Mouse (Mus musculus): ENCODE measurements around the gene Efemp2. TPM values are rescaled to one million over a fixed set of nuclear protein-coding genes. Genes with fewer than 3 reads are reported as not detected.
A peak's percentile ranks its signal among the peaks of the same experiment; 100 is the strongest.

Gene Efemp2
- polyA plus RNA-seq, 1 experiment from 2014 or later = 179 TPM

GRCm38 (mm10) chr19:5456241-5456921 lies 17.4 kb upstream of the Efemp2 start:
- H3K27me3 ChIP-seq = 0 out of 2 replicates have a peak, but pooled peaks cover 2% of the 10 kb centered on the region
- 3% methylated on average over 24 of the region's 26 CpGs for WGBS
- peaks cover 13% of the 10 kb centered on the region for H3K36me3 ChIP-seq
- peak overlapping the region; percentile 82 for H3K9ac ChIP-seq
- peak overlapping the region; percentile 68 for H3K4me3 ChIP-seq (replicated peaks)
- no peaks in the 10 kb centered on the region for H3K9me3 ChIP-seq (replicated peaks)
- H3K4me2 ChIP-seq = peak overlapping the region; percentile 95
- H3K4me1 ChIP-seq = peaks cover 53% of the 10 kb centered on the region
- no peak; the same call in 1 of the 2 replicates for ATAC-seq (replicated peaks; ENCODE audit: low FRiP score)
- peak overlapping the region; percentile 92 for H3K27ac ChIP-seq

- under 1% methylated on average over 67 of the region's 70 CpGs for WGBS
These were observed 16.6 kb upstream of the Efemp2 start for GRCm38 (mm10) chr19:5456922-5457745.

DNA sequence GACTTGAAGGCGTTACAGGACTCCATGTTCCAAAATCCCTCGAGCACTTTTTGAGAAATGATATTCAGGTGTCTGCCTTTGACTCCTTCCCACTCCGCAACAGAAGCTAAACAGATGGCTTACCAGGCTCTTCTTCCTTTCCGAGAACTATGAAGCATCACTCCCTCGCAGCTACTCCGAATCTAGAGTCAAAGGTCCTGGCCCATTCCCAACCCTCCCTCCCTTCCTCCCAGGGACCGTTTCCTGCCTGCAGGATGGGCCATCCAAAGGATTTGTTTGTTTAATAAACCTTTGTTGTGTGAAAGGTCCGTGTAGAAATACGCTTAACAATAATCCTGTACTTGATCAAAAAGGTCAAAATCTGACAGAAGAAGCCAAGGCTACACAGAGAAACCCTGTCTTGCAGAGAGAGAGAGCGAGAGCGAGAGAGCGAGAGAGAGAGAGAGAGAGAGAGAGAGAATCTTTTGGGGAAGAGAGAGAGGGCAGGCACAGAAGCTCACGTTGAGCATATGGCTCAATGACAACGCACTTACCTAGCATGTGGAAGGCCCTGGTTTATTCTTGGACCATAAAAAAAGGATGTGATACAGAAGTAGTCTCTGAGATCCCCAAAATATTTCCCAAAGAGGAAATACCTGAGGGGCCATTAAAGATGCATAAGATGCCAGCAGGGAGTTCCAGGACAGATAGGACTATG lies 15.9 kb upstream of the Efemp2 start, which contains the start of gene Ccdc85b:
Gene Ccdc85b (minus strand): TSS at position 149 of the 697 bp plus-strand sequence.
- Histone ChIP-seq H3K4me2 (peak within 1 kb of the TSS; percentile 95), H3K27me3 (0 out of 2 replicates have a peak, but pooled peaks cover 2% of the 10 kb centered on the region), H3K9ac (peak within 1 kb of the TSS; percentile 82), H3K4me3 (replicated peaks) (peak within 1 kb of the TSS; percentile 68), H3K9me3 (replicated peaks) (no peaks in the 10 kb centered on the region), H3K36me3 (peaks cover 25% of the 10 kb centered on the region), H3K4me1 (peaks cover 59% of the 10 kb centered on the region), H3K27ac (peak within 1 kb of the TSS; percentile 92)
- WGBS = 15% methylated on average over 14 of the region's 14 CpGs
- ATAC-seq (replicated peaks; ENCODE audit: low FRiP score) = peak; percentile 11; the same call in 1 of the 2 replicates

More at GRCm38 (mm10) chr19:5456922-5457745, 16.6 kb upstream of the Efemp2 start:
- peak overlapping the region; percentile 82 for H3K9ac ChIP-seq
- H3K9me3 ChIP-seq (replicated peaks) = no peaks in the 10 kb centered on the region
- peak overlapping the region; percentile 95 for H3K4me2 ChIP-seq
- peak overlapping the region; percentile 68 for H3K4me3 ChIP-seq (replicated peaks)
- peak; percentile 90 for ATAC-seq (replicated peaks; ENCODE audit: low FRiP score)
- peaks cover 18% of the 10 kb centered on the region for H3K36me3 ChIP-seq
- H3K4me1 ChIP-seq = peaks cover 59% of the 10 kb centered on the region
- H3K27ac ChIP-seq = peak overlapping the region; percentile 92
- 0 out of 2 replicates have a peak, but pooled peaks cover 2% of the 10 kb centered on the region for H3K27me3 ChIP-seq

DNA sequence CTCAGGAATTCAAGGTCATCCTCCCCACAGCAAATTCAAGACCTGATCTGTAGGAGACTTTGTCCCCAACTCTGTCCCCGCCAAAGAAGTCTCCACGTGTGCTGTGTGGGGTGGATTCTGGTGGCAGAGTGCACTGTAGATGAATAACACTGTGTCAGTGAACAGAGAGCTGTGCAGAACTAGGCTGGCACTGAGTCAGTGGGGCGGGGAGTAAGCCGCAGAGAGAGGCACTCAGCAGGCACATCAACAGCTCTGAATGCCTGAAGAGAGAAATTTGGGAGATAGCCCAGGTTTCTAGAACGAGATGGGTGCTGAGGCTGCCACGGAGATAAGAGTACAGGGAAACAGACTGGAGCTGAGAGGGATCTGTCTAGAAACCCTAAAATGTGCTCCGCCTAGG lies 14.7 kb upstream of the Efemp2 start:
- Histone ChIP-seq H3K4me1 (peaks cover 61% of the 10 kb centered on the region), H3K27me3 (0 out of 2 replicates have a peak, but pooled peaks cover 2% of the 10 kb centered on the region), H3K4me3 (replicated peaks) (no peak overlapping the region), H3K27ac (0 out of 2 replicates have a peak overlapping the region, but pooled peaks have one; percentile 14), H3K36me3 (peaks cover 32% of the 10 kb centered on the region), H3K9me3 (replicated peaks) (no peaks in the 10 kb centered on the region), H3K9ac (no peak overlapping the region), H3K4me2 (no peak overlapping the region)
- no peak for ATAC-seq (replicated peaks; ENCODE audit: low FRiP score)
- 74% methylated on average over 7 of the region's 7 CpGs for WGBS

DNA sequence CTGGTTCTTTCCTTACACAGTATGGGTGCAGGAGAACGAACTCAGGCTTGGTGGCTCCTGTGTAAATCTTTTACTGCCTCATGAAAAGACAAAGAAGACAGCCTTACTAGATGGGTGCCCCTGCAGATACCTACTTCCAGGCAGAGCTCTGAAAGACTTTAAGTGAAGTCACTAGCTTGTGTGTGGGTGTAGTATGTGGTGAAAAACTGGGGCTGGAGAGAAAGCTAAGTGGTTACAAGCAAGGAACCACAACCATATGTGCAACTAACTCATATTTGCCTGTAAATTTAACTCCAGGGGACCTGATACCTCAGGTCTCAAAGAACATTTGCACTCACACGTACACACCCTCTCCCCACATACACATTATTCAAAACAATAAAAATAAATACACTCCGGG lies 13.9 kb upstream of the Efemp2 start:
- Histone ChIP-seq H3K4me1 (peaks cover 58% of the 10 kb centered on the region), H3K36me3 (peaks cover 32% of the 10 kb centered on the region), H3K27me3 (0 out of 2 replicates have a peak, but pooled peaks cover 2% of the 10 kb centered on the region), H3K9ac (peak overlapping the region; percentile 70), H3K9me3 (replicated peaks) (no peaks in the 10 kb centered on the region), H3K4me3 (replicated peaks) (peak overlapping the region; percentile 69), H3K27ac (peak overlapping the region; percentile 71; the same call in 1 of the 2 replicates), H3K4me2 (peak overlapping the region; percentile 80)
- ATAC-seq (replicated peaks; ENCODE audit: low FRiP score) = no peak
- 27% methylated on average over 3 of the region's 3 CpGs for WGBS

DNA sequence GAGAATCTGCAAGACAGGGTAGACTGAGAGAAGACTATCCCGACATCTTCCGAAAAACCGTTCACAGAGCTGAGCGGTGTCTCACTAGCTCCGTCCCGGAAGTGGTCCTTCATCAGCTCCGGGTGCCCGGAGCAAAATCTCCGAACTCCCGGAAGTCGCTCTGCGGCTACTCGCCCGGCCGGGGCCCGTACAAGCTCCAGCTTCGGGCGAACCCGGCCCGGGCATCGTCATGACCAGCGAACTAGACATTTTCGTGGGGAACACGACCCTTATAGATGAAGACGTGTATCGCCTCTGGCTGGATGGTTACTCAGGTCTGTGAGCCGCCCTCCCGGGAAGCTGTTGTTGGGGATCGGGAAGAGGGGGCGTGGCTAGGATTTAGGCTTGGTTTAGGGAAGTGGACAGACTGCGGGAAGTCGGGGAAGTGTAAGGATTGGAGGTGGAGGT lies 13.3 kb upstream of the Efemp2 start, which contains the start of gene Fibp:
Gene Fibp (plus strand): TSS at position 151 of the 447 bp plus-strand sequence.
- H3K36me3 ChIP-seq = peaks cover 38% of the 10 kb centered on the region
- peak within 1 kb of the TSS; percentile 71 for H3K27ac ChIP-seq
- under 1% methylated on average over 32 of the region's 32 CpGs for WGBS
- no peaks in the 10 kb centered on the region for H3K9me3 ChIP-seq (replicated peaks)
- peak; percentile 43 for ATAC-seq (replicated peaks; ENCODE audit: low FRiP score)
- peak within 1 kb of the TSS; percentile 70 for H3K9ac ChIP-seq
- H3K4me2 ChIP-seq = peak within 1 kb of the TSS; percentile 80
- H3K4me3 ChIP-seq (replicated peaks) = peak within 1 kb of the TSS; percentile 69
- 0 out of 2 replicates have a peak, but pooled peaks cover 2% of the 10 kb centered on the region for H3K27me3 ChIP-seq
- peaks cover 53% of the 10 kb centered on the region for H3K4me1 ChIP-seq

DNA sequence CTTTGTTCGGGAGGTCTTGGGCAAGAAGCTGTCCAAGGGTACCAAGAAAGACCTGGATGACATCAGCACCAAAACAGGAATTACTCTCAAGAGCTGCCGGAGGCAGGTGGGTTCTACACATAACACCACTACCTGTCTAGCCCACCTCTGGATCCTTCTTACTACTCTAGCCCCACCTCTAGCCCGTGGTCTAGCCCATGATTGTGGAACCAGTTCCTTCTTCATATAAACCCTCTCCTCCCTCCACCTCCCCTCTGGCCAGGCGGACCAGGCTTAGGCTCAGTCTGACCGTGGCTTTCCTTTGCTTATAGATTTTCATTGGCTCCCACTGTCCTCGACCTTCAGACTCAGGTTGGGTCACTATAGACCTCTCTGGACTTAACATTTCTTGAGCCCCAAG lies 12.3 kb upstream of the Efemp2 start:
- H3K4me2 ChIP-seq = peak overlapping the region; percentile 80
- no peak for ATAC-seq (replicated peaks; ENCODE audit: low FRiP score)
- peaks cover 47% of the 10 kb centered on the region for H3K36me3 ChIP-seq
- peaks cover 43% of the 10 kb centered on the region for H3K4me1 ChIP-seq
- no peaks in the 10 kb centered on the region for H3K9me3 ChIP-seq (replicated peaks)
- H3K9ac ChIP-seq = peak overlapping the region; percentile 70
- 0 out of 2 replicates have a peak, but pooled peaks cover 2% of the 10 kb centered on the region for H3K27me3 ChIP-seq
- H3K27ac ChIP-seq = no peak overlapping the region
- peak overlapping the region; percentile 69 for H3K4me3 ChIP-seq (replicated peaks)
- 89% methylated on average over 6 of the region's 6 CpGs for WGBS

- 88% methylated on average over 9 of the region's 9 CpGs for WGBS
- peaks cover 63% of the 10 kb centered on the region for H3K36me3 ChIP-seq
These were observed 10.5 kb upstream of the Efemp2 start for GRCm38 (mm10) chr19:5463212-5463611.

GRCm38 (mm10) chr19:5463791-5464562 lies 9.8 kb upstream of the Efemp2 start:
- Histone ChIP-seq H3K27me3 (0 out of 2 replicates have a peak, but pooled peaks cover 2% of the 10 kb centered on the region), H3K9ac (peak overlapping the region; percentile 38; the same call in 1 of the 2 replicates), H3K4me3 (replicated peaks) (peak overlapping the region; percentile 28), H3K4me2 (peak overlapping the region; percentile 47), H3K27ac (peak overlapping the region; percentile 72), H3K36me3 (peaks cover 63% of the 10 kb centered on the region), H3K9me3 (replicated peaks) (no peaks in the 10 kb centered on the region), H3K4me1 (peaks cover 28% of the 10 kb centered on the region)
- peak; percentile 27; the same call in 1 of the 2 replicates for ATAC-seq (replicated peaks; ENCODE audit: low FRiP score)
- 35% methylated on average over 15 of the region's 15 CpGs for WGBS

More at GRCm38 (mm10) chr19:5463212-5463611, 10.5 kb upstream of the Efemp2 start:
- Histone ChIP-seq H3K4me1 (peaks cover 31% of the 10 kb centered on the region), H3K4me3 (replicated peaks) (no peak overlapping the region), H3K9me3 (replicated peaks) (no peaks in the 10 kb centered on the region), H3K27me3 (0 out of 2 replicates have a peak, but pooled peaks cover 2% of the 10 kb centered on the region), H3K9ac (no peak overlapping the region), H3K27ac (no peak overlapping the region; the same call in 1 of the 2 replicates), H3K4me2 (no peak overlapping the region)
- ATAC-seq (replicated peaks; ENCODE audit: low FRiP score) = no peak

GRCm38 (mm10) chr19:5465037-5465436 lies 8.7 kb upstream of the Efemp2 start:
- Histone ChIP-seq H3K9me3 (replicated peaks) (no peaks in the 10 kb centered on the region), H3K36me3 (peaks cover 63% of the 10 kb centered on the region), H3K4me3 (replicated peaks) (no peak overlapping the region), H3K4me2 (no peak overlapping the region), H3K9ac (no peak overlapping the region), H3K27me3 (no peaks in the 10 kb centered on the region), H3K27ac (no peak overlapping the region), H3K4me1 (peaks cover 24% of the 10 kb centered on the region)
- no peak for ATAC-seq (replicated peaks; ENCODE audit: low FRiP score)
- WGBS = 96% methylated on average over 8 of the region's 8 CpGs

Measured in kidney, embryonic 15.5 days (tissue).